Mouse (Mus musculus) intestine, postnatal 0 days (tissue): ENCODE measurements at regions not wholly inside any gene's neighbourhood (a gene's known extent, or its start where the extent isn't known, plus 50 kb on each side); places are given as distances from the start of the nearest gene placed in this dataset.

ENCODE experiments used
- ATAC-seq: fragments of 200-750 bp; cut with Nextera tagmentation; 2 replicates; pipeline ENCODE4 v1.8.0; 2017; ENCODE audit warnings: mild to moderate bottlenecking, moderate TSS enrichment, moderate library complexity
- H3K27ac ChIP-seq: fragments of 300-500 bp; sonication (generic); 2 replicates; pipeline ENCODE4 v1.5.1; 2014; ENCODE audit warnings: mild to moderate bottlenecking, low read depth, low read length, moderate library complexity
- H3K27me3 ChIP-seq: fragments of 300-500 bp; sonication (generic); replicated peaks from 2 replicates; pipeline ENCODE4 v1.6.1; 2014; ENCODE audit warnings: low read length, mixed read lengths; ENCODE audit not compliant: control insufficient read depth, insufficient read depth
- H3K36me3 ChIP-seq: fragments of 300-500 bp; sonication (generic); 2 replicates; pipeline ENCODE4 v1.6.1; 2014; ENCODE audit warnings: mild to moderate bottlenecking, moderate library complexity; ENCODE audit not compliant: control insufficient read depth, insufficient read depth
- H3K4me1 ChIP-seq: fragments of 300-500 bp; sonication (generic); replicated peaks from 2 replicates; pipeline ENCODE4 v1.6.1; 2014; ENCODE audit warnings: antibody characterized with exemption, low read length, mixed read lengths; ENCODE audit not compliant: control insufficient read depth, insufficient read depth
- H3K4me2 ChIP-seq: fragments of 300-500 bp; sonication (generic); replicated peaks from 2 replicates; pipeline ENCODE4 v1.6.1; 2014; ENCODE audit warnings: low read depth, mild to moderate bottlenecking, moderate library complexity
- H3K4me3 ChIP-seq: fragments of 300-500 bp; sonication (generic); 2 replicates; pipeline ENCODE4 v1.5.1; 2014; ENCODE audit warnings: low read depth, low read length
- H3K9ac ChIP-seq: fragments of 300-500 bp; sonication (generic); 2 replicates; pipeline ENCODE4 v1.6.1; 2014; ENCODE audit warnings: mild to moderate bottlenecking, low read depth, low read length
- H3K9me3 ChIP-seq: fragments of 300-500 bp; sonication (generic); 2 replicates; pipeline ENCODE4 v1.6.1; 2016; ENCODE audit warnings: mixed run types; ENCODE audit not compliant: control insufficient read depth
- CTCF ChIP-seq: sonication (generic); IDR thresholded peaks from 2 replicates; pipeline ENCODE4 v1.5.1; 2016; ENCODE audit warnings: low read depth, mild to moderate bottlenecking, control low read depth, antibody characterized with exemption, moderate library complexity
- WGBS: fragments of 180-500 bp; shearing (Covaris S2); extraction: QIAGEN DNeasy Blood & Tissue Kit; methylation state at CpG from one replicate; pipeline ENCODE4 v1.1.7; 2014; 5-methylcytosine and 5-hydroxymethylcytosine counted together

DNA sequence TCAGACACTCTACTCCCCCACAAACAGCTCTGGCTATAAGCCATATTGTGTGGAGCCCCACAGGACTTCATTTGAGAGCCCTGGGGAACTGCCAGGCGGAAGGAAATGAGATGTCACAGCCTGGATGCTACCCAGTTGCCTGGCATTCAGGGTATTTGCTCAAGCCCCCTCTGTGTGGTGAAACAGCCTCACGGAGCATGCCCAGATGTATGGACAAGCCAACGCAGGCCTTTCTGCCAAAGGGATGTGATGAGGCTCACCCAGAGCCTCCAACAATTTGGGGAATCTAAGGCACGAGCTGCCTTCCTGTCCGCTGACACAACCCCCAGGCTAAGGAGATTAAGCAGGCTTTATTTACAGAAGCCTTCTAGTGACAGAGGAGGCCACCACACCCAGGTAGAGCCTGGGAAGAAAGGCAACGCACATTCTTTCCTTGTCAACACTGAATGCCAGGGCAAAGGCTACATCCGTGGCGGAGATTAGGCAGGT, 70.9 kb upstream of the Parp11 start:
- H3K9ac ChIP-seq: no peak overlapping the region
- 28% methylated on average over 8 of the region's 8 CpGs for WGBS
- H3K9me3 ChIP-seq: no peaks in the 10 kb centered on the region
- no peaks in the 10 kb centered on the region for H3K4me1 ChIP-seq
- H3K27me3 ChIP-seq: no peaks in the 10 kb centered on the region
- H3K4me2 ChIP-seq: no peak overlapping the region
- H3K4me3 ChIP-seq: no peak overlapping the region
- H3K36me3 ChIP-seq: no peaks in the 10 kb centered on the region
- no peak overlapping the region for H3K27ac ChIP-seq
- no peak for TF ChIP-seq CTCF
- ATAC-seq: peak; percentile 79

DNA sequence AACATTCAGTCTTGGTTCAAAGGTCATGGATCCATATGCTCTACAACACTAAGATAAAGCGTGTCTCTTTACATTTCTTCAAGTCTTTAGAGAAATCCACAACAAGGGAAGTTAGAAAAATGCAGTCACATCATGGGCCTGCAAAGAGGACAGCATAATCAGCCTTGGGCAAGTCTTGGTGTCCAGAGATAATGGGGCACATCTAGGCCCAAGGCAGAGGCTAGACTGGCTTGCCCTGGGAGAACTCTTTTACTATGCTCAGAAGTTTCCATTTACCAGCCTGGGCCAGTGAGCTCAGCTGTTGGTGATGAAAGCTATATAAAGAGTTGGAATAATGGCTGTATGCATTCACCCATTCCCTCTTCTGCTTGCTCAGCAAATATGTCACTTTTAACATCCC, 67.9 kb upstream of the Parp11 start:
- no peaks in the 10 kb centered on the region for H3K27me3 ChIP-seq
- no peaks in the 10 kb centered on the region for H3K36me3 ChIP-seq
- H3K9me3 ChIP-seq: no peaks in the 10 kb centered on the region
- H3K4me3 ChIP-seq: no peak overlapping the region
- WGBS: 79% methylated on average over 1 of the region's 1 CpGs
- H3K4me1 ChIP-seq: 0 out of 2 replicates have a peak, but pooled peaks cover 3% of the 10 kb centered on the region
- TF ChIP-seq CTCF: no peak
- no peak overlapping the region for H3K9ac ChIP-seq
- no peak overlapping the region for H3K27ac ChIP-seq
- H3K4me2 ChIP-seq: no peak overlapping the region
- no peak for ATAC-seq

DNA sequence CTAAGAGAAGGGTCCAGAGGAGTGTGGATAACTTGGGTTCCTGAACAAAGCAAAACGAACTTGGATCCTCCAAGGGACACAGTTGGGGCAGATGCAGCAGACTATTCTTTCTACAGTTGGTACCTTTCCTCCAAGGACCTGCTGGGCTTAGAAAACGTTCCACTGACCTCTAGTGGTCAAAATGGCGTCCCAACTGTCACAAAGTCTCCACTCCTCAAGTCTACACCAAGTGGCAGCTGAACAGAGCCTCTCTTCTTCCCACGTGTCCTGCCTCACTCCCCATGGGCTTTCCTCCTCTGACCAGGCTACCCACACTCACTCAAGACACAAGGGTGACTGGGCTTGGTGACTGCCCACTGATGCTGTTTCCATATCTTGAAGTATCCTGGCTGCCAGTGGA, 67.1 kb upstream of the Parp11 start:
- 0 out of 2 replicates have a peak, but pooled peaks have one; percentile 7 for ATAC-seq
- 10% methylated on average over 4 of the region's 4 CpGs for WGBS
- Histone ChIP-seq H3K27me3 (no peaks in the 10 kb centered on the region), H3K36me3 (no peaks in the 10 kb centered on the region), H3K9ac (no peak overlapping the region), H3K4me2 (no peak overlapping the region), H3K9me3 (no peaks in the 10 kb centered on the region), H3K27ac (no peak overlapping the region), H3K4me3 (no peak overlapping the region), H3K4me1 (0 out of 2 replicates have a peak, but pooled peaks cover 3% of the 10 kb centered on the region)
- TF ChIP-seq CTCF: peak; percentile 85

DNA sequence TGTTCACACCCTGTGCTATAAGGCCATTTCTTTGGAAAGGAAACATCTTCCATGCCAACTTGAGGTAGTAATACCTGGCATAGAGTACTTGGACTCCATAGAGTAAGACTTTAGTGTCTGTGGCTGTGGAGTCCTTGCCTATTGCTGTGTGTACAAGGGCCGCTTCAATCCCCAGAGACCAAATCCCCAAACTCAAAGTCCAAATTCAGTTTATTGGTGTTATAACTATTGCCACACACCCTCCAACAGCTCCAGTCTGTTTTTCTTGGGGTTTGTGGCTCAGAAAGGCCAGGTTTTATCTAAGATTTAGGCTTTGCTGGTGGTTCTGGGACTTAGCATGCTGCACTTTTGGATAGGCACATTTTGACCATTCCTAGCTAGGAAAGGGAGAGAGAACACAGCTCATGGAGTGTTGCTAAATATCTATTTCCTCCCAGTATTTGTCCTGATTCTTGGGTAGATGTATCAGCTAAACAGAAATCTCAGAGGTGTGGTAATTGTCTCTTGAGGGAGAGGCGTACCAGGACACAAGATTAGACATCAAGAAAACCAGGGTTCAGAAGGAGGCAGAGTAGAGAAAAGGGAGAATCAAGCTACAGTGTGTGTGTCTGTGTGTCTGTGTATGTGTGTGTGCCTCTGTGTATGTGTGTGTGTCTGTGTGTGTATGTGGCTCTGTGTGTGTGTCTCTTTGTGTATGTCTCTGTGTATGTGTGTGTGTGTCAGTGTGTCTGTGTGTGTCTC, 65.3 kb upstream of the Parp11 start:
- H3K36me3 ChIP-seq: no peaks in the 10 kb centered on the region

DNA sequence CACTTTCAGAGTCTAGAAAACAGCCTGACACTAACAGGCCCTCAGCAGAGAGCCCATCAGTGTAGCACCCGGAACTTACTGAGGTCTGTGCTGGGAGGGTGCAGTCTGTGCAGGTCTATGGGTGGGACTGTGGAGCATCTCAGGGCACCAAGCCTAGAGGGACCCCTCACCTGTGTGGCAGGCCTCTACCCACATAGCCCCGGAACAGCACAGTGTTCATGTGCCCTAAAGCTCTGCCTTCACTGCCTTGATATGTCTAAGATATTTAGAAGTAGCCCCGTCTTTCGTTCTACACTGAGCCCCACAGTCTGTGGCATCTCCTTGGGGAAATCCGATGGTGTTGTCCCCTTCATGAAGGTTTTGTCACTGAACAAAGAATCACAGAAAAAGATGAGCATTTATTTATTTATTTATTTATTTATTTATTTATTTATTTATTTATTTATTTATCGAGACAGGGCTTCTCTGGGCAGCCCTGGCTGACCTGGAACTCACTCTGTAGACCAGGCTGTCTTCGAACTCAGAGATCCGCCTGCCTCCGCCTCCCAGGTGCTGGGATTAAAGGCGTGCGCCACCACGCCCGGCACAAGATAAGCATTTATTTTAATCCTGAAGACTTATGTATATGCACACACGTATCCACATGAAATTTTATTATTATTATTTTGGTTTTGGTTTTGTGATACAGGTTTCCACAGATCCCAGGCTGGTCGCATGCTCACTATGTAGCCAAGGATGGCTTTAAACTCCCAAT, 55.2 kb upstream of the Parp11 start:
- 93% methylated on average over 15 of the region's 15 CpGs for WGBS
- no peak for ATAC-seq
- Histone ChIP-seq H3K4me1 (no peaks in the 10 kb centered on the region), H3K4me2 (no peak overlapping the region), H3K27ac (no peak overlapping the region), H3K9ac (no peak overlapping the region), H3K27me3 (0 out of 2 replicates have a peak, but pooled peaks cover 3% of the 10 kb centered on the region), H3K9me3 (no peaks in the 10 kb centered on the region), H3K36me3 (no peaks in the 10 kb centered on the region), H3K4me3 (no peak overlapping the region)
- TF ChIP-seq CTCF: no peak

More for the DNA sequence above, 65.3 kb upstream of the Parp11 start:
- no peaks in the 10 kb centered on the region for H3K9me3 ChIP-seq
- no peaks in the 10 kb centered on the region for H3K27me3 ChIP-seq
- H3K4me2 ChIP-seq: no peak overlapping the region
- peak; percentile 88 for ATAC-seq
- TF ChIP-seq CTCF: no peak
- 46% methylated on average over 2 of the region's 2 CpGs for WGBS
- 0 out of 2 replicates have a peak, but pooled peaks cover 3% of the 10 kb centered on the region for H3K4me1 ChIP-seq
- no peak overlapping the region for H3K9ac ChIP-seq
- H3K4me3 ChIP-seq: no peak overlapping the region
- H3K27ac ChIP-seq: no peak overlapping the region

DNA sequence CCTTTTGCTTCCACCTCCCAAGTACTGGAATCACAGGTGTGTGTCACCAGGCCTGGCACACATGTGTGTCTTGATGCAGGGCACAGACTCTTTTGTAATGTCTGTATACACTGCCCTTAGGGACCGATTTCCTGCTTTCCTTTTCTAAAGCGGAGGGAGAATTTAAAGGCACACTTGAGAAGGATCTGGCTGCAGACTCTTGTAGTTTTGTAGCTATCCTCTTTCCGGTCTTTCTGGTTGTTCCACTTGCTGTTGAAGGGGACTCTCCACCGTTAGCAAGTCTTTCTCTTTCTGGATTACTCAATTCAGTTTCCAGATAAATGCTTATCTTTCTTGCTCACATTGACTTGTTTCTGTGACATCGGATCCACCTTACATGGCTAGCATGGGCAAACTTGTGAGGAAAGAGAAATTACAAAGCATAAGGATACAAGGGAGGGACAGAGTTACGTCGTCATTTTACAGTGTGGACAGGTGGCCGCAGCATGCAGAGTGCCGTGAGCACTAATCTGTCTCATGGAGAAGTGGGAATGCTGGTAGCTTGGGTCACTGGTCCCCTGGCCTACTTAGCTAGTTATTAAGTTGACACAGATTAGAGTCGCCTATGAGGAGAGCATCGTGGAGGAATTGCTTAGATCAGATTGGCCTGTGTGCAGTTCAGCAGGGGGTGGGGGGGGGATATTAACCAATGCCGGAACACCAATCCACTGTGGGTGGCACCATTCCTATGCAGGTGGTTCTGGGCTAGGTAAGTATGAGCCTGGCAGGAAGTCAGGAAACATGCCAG, 54.4 kb upstream of the Parp11 start:
- H3K9ac ChIP-seq: no peak overlapping the region
- H3K9me3 ChIP-seq: no peaks in the 10 kb centered on the region
- no peak overlapping the region for H3K4me3 ChIP-seq
- H3K36me3 ChIP-seq: no peaks in the 10 kb centered on the region
- no peak for TF ChIP-seq CTCF
- H3K4me2 ChIP-seq: no peak overlapping the region
- 79% methylated on average over 12 of the region's 12 CpGs for WGBS
- no peak for ATAC-seq
- H3K4me1 ChIP-seq: no peaks in the 10 kb centered on the region
- 0 out of 2 replicates have a peak, but pooled peaks cover 3% of the 10 kb centered on the region for H3K27me3 ChIP-seq
- H3K27ac ChIP-seq: no peak overlapping the region
